Mouse (Mus musculus) lung, embryonic 15.5 days (tissue): ENCODE data around the gene Kctd15. TPM values are rescaled to one million over a fixed set of nuclear protein-coding genes. Genes with fewer than 3 reads are reported as not detected.

Experiments used
- polyA plus RNA-seq: library from polyadenylated mRNA; unstranded; fragments of >200 nt; fragmentation: Nextera tagmentation; extraction: Ambion mirVana; gene quantifications from 2 replicates; pipeline ENCODE4 v1.2.1, GENCODE M21; 2015

Gene Kctd15
- polyA plus RNA-seq, 1 experiment from 2014 or later = 18.4 TPM

Other genes starting within 250 kb of the Kctd15 start
- 4.4 TPM in 2 replicates for gene Chst8, start 156.0 kb upstream of the Kctd15 start, polyA plus RNA-seq